Mouse (Mus musculus): ENCODE results near the gene Fkbp8. TPM values are rescaled to one million over a fixed set of nuclear protein-coding genes. Genes with fewer than 3 reads are reported as not detected.

The Fkbp8 gene
- 307 and 313 TPM in 2 replicates for polyA plus RNA-seq (2015; fragmentation: Nextera tagmentation; extraction: Ambion mirVana)

DNA sequence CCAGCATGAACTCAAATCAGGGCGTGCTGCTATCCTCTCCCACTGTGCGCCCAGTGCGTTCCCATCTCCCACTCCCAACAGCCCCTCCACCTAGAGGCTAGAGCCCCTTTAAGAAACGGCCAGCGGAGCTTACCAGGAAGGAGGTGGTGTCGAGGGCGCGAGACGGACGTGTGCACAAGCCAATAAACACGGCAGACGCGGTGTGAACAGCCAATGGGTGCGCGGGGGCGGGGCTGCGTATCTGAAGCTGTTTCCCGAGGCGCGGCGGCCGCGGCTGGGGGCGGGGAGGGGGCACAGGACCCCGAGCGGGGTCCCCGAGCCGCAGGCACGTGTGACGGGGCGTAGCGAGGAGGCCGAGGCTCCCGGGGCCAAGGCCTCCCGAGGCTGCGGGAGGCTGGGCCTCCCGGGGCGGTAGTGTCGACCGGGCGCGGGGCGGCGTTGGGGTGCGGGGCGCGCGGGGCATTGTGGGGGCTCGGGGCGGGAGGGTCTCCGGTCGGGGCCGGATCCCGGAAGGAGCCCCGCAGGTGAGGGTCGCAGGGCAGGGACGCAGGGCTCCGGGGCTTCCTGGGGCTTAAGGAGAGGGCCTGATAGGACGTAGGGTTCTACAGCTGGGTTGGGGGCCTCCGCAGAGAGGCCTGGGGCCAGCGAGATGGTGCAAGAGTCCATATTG is at the start of gene Fkbp8, which contains the start of gene Kxd1:
Fkbp8 (plus strand) TSS at position 213 of the 670 bp plus-strand sequence.
Kxd1 (minus strand) TSS at position 445 of the 670 bp plus-strand sequence.
- Histone ChIP-seq H3K9ac (peak within 1 kb of the TSS; percentile 96), H3K4me3 (peak within 1 kb of the TSS; percentile 88), H3K4me2 (peak within 1 kb of the TSS; percentile 75), H3K4me1 (peaks cover 33% of the 10 kb centered on the region), H3K9me3 (no peaks in the 10 kb centered on the region), H3K36me3 (peaks cover 33% of the 10 kb centered on the region), H3K27me3 (no peaks in the 10 kb centered on the region), H3K27ac (peak within 1 kb of the TSS; percentile 89)
- peak; percentile 88 for ATAC-seq (ENCODE audit: borderline replicate concordance, extremely low read depth, low FRiP score, low TSS enrichment)
- WGBS: 0% methylated on average over 44 of the region's 61 CpGs

DNA sequence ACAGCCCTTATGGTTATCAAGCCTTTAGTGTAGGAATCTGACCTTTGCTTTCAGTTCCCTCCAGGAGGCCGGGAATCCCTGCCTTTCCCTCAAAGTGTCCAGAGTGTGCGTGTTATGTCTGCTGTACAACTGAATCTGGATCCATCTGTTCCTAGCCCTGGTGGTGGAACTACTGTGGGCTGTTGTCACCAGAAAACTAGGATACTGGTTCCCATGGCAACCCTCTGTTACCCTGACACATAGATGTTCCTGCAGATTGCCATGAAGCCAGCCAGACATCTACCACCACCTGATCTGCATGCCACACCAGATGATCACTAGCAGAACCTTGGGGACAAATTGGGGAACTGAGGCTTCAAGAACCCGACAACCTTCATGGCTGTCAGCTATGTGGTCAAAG is 45.6 kb upstream of the Fkbp8 start:
- Histone ChIP-seq H3K4me1 (peaks cover 33% of the 10 kb centered on the region), H3K27ac (peak overlapping the region; percentile 85; the same call in 1 of the 2 replicates), H3K9ac (no peak overlapping the region), H3K36me3 (no peaks in the 10 kb centered on the region), H3K4me3 (no peak overlapping the region), H3K9me3 (no peaks in the 10 kb centered on the region), H3K27me3 (peaks cover 39% of the 10 kb centered on the region), H3K4me2 (no peak overlapping the region)
- no peak for ATAC-seq (ENCODE audit: borderline replicate concordance, extremely low read depth, low FRiP score, low TSS enrichment)
- 73% methylated on average over 3 of the region's 3 CpGs for WGBS

DNA sequence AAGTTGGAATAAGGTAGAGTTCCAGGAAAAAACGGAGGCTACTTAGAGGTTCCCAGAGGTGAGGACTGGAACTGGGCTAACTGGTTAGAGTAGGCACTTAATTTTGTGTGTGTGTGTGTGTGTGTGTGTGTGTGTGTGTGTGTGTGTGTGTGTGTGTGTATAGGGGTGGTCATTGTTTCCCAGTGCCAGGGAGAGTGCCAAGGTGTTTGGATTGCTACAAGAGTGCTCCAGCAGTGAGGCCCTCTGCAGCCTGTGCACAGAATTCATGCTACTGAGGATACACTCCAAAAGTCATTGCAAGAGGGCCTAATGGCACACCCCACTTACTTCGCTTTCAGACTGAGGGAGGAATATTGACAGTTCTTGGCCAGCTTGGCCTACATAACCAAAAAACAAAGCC is 44.6 kb upstream of the Fkbp8 start:
- H3K9ac ChIP-seq: no peak overlapping the region
- H3K27me3 ChIP-seq: peaks cover 47% of the 10 kb centered on the region
- no peaks in the 10 kb centered on the region for H3K36me3 ChIP-seq
- no peak overlapping the region for H3K4me2 ChIP-seq
- H3K4me3 ChIP-seq: no peak overlapping the region
- H3K4me1 ChIP-seq: peaks cover 30% of the 10 kb centered on the region
- H3K27ac ChIP-seq: peak overlapping the region; percentile 85
- 54% methylated on average over 2 of the region's 2 CpGs for WGBS
- ATAC-seq (ENCODE audit: borderline replicate concordance, extremely low read depth, low FRiP score, low TSS enrichment): peak; percentile 63
- no peaks in the 10 kb centered on the region for H3K9me3 ChIP-seq

DNA sequence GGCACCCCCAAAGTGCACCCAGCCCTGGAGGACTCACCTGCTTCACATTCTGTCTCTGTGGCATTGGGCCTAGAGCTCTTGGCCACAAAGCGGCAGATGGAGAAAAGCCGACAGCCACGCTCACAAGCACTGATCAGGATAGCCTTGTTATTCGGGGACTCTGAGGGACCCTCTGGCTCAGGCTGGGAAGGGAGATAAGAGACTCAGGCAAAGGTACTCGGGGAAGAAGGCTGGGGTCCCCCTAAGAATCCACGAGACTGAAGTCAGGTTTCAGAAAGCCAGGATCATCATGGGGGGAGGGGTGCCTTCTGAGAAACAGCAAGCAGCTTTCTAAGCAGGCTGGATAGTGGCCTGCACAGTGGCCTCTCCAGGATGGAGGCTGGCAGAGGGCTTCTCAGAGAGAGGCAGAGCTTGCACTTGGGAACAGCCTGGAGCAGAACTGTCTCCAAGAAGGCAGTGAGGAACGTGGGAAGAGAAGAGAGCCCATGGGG is 41.3 kb upstream of the Fkbp8 start:
- H3K36me3 ChIP-seq: no peaks in the 10 kb centered on the region
- 49% methylated on average over 7 of the region's 7 CpGs for WGBS
- H3K27ac ChIP-seq: no peak overlapping the region
- peaks cover 60% of the 10 kb centered on the region for H3K4me1 ChIP-seq
- no peak overlapping the region for H3K9ac ChIP-seq
- no peak overlapping the region for H3K4me2 ChIP-seq
- no peak overlapping the region for H3K4me3 ChIP-seq
- no peaks in the 10 kb centered on the region for H3K9me3 ChIP-seq
- ATAC-seq (ENCODE audit: borderline replicate concordance, extremely low read depth, low FRiP score, low TSS enrichment): no peak
- H3K27me3 ChIP-seq: peaks cover 77% of the 10 kb centered on the region

DNA sequence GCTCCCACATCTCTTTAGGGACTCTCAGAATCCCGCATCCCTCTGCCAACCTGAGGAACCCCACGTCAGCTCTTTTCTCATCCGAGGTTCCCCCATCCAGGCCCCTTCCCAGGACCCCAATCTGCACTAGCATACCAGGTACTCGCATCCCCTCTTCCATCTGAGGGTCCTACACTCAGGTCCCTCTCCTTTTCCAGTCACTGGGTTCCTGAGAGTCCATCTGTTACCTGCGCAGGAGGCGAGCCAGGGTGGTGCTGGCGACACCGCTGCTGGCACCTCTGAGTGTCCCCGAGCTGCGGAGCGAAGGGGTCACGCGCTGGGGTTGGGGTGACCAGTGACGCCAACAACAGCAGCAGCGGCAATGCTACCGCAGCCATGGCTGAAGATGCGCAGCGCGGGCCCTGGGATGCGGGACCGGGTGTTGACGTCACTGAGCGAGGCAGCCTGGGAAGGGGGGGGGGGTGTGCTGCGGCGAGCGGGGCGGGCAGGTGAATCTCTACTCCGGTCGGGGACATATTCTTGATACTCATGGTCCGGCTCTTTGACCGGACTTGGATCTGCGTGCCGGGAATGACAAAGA is 40.5 kb upstream of the Fkbp8 start, which contains the start of gene Tmem59l:
Tmem59l (minus strand) TSS at position 418 of the 580 bp plus-strand sequence.
- H3K36me3 ChIP-seq: no peaks in the 10 kb centered on the region
- H3K4me1 ChIP-seq: peaks cover 67% of the 10 kb centered on the region
- H3K4me2 ChIP-seq: peak within 1 kb of the TSS; percentile 82
- H3K9ac ChIP-seq: peak within 1 kb of the TSS; percentile 8; the same call in 1 of the 2 replicates
- 6% methylated on average over 33 of the region's 33 CpGs for WGBS
- peak within 1 kb of the TSS; percentile 97 for H3K27ac ChIP-seq
- peaks cover 85% of the 10 kb centered on the region for H3K27me3 ChIP-seq
- no peak for ATAC-seq (ENCODE audit: borderline replicate concordance, extremely low read depth, low FRiP score, low TSS enrichment)
- H3K4me3 ChIP-seq: peak within 1 kb of the TSS; percentile 13
- no peaks in the 10 kb centered on the region for H3K9me3 ChIP-seq

DNA sequence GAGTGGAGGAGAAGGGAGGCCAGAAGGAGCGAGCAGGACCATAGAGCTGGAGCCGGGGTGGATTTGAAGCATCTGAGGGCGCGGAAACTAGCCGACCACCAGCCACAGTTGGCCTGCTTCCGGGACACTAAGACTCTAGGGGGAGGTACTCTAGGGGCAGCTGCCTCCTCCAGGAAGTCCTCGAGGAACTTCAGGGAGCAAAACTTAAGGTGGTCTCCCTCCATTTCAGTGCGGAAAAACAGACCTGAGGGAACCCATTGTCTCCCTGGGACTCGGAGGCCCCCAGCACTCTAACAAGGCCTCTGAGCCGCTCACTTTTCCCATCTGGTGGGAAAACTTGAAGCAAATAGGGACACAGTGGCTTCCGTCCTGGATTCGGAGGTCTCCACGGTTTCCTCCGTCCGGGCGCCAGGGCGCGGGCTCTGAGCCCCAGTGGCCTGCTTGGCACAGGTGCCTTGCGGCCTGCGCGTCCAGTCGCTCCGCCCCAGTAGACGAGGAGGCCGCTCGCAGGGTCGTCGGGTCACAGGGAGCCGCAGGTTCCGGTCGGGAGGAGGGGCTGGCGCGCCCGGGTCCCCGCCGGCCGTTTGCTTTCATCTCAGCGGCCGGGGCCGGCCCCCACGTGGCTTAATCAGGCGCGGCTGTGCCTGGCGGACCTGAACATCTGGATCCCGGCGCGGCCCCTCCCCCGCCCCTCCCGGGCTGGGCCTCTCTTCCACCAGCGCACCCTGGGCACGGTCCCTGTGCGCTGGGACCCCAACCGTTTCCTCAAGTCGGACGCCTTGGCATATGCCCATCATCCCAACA is 39.3 kb upstream of the Fkbp8 start:
- peak overlapping the region; percentile 97 for H3K27ac ChIP-seq
- H3K4me2 ChIP-seq: peak overlapping the region; percentile 82
- H3K36me3 ChIP-seq: no peaks in the 10 kb centered on the region
- H3K9me3 ChIP-seq: no peaks in the 10 kb centered on the region
- WGBS: 4% methylated on average over 55 of the region's 55 CpGs
- H3K4me3 ChIP-seq: peak overlapping the region; percentile 13
- no peak for ATAC-seq (ENCODE audit: borderline replicate concordance, extremely low read depth, low FRiP score, low TSS enrichment)
- peaks cover 75% of the 10 kb centered on the region for H3K4me1 ChIP-seq
- peak overlapping the region; percentile 8; the same call in 1 of the 2 replicates for H3K9ac ChIP-seq
- H3K27me3 ChIP-seq: peaks cover 95% of the 10 kb centered on the region

DNA sequence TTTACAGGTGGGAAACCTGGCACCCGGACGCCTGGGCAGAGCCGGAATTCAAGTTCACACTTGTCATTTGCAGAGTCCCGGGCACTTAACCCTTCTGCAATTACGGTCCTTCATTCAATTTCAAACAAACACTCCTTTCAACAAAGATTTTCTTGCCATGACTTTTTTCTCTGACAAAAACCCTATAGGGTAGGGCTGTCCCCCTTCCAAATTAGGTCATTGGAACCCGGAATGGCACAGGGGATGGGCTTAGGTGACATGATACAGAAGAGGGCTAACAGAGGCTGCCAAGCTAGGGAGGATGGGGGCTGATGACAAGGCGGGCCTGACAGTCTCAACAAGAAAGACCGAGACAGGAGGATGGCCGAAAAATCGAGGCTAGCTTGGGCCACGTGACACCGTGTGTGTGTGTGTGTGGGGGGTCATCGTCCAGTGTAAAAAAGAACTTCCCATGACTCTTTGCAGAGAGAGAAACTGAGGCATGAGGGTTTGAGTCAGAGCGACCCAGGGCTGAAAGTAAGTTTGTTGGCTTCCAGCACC is 38.5 kb upstream of the Fkbp8 start:
- Histone ChIP-seq H3K9ac (peak overlapping the region; percentile 33), H3K4me3 (peak overlapping the region; percentile 32), H3K36me3 (no peaks in the 10 kb centered on the region), H3K27ac (peak overlapping the region; percentile 97), H3K27me3 (peaks cover 98% of the 10 kb centered on the region), H3K9me3 (no peaks in the 10 kb centered on the region), H3K4me1 (peaks cover 76% of the 10 kb centered on the region), H3K4me2 (peak overlapping the region; percentile 82)
- 2% methylated on average over 14 of the region's 14 CpGs for WGBS
- no peak for ATAC-seq (ENCODE audit: borderline replicate concordance, extremely low read depth, low FRiP score, low TSS enrichment)

DNA sequence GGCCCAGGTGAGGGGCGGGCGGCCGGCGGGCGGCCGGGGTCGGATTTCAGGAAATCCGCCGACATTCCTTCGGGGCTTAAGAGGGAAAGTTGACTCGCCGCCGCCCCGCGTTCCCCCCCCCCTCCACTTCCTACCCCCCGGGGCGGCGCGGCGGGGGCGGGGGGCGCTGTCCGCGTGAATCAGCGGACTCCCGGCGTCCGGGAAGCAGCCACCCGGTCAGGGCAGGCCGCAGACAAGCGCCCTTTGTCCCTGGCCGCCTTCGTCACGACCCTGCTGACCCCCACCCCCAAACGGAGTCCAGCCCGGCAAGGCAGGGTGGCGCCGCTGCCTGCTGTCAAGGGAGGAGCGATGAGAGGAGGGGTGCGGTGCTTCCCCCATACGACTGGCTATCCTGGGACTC is 37.9 kb upstream of the Fkbp8 start:
- H3K4me3 ChIP-seq: peak overlapping the region; percentile 32
- H3K27me3 ChIP-seq: peaks cover 98% of the 10 kb centered on the region
- H3K4me2 ChIP-seq: peak overlapping the region; percentile 82
- H3K4me1 ChIP-seq: peaks cover 71% of the 10 kb centered on the region
- under 1% methylated on average over 35 of the region's 41 CpGs for WGBS
- H3K9me3 ChIP-seq: no peaks in the 10 kb centered on the region
- H3K27ac ChIP-seq: peak overlapping the region; percentile 97
- H3K9ac ChIP-seq: peak overlapping the region; percentile 33
- no peak for ATAC-seq (ENCODE audit: borderline replicate concordance, extremely low read depth, low FRiP score, low TSS enrichment)
- H3K36me3 ChIP-seq: no peaks in the 10 kb centered on the region

DNA sequence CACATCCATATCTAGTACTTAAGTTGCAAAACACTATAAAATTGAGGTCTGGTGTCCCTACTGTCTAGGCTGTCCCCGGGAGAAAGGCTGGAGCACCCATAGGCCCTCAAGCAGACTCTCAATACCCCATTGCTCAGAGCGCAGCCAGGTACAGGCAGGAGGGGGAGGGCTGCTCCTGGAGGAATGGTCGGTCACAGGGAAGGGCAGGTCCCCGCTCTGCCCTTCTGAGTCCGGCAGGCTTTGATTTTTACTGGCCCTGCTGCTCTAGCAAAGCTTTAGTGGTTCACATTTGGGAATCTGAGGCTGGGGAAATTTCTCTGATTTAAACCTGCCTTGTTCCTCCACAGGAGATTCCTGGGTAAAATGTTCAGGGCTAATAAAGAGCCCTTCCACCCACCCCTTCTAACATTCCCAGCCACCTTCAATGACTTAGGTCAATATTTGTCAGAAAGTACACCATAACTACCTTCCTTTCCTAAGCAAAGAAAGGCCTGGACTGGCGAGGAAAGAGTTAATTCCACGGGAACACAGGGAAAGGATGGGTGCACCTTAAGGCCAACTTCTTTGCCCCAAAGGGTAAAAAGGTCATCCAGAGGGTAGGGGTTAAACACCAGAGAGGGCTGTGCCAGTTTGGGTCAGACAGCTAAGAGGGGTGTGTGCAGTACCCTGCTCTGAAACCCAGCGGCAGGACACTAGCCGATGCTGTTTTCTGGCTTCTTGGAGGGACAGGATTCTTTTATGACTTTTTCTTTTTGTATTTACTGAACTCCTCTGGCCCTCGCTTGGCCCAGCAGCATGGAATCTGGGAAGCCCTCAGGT is 37.3 kb upstream of the Fkbp8 start:
- Histone ChIP-seq H3K4me2 (peak overlapping the region; percentile 82), H3K4me1 (peaks cover 74% of the 10 kb centered on the region), H3K4me3 (peak overlapping the region; percentile 54; the same call in 1 of the 2 replicates), H3K27me3 (peaks cover 98% of the 10 kb centered on the region), H3K9me3 (no peaks in the 10 kb centered on the region), H3K36me3 (no peaks in the 10 kb centered on the region), H3K9ac (peak overlapping the region; percentile 33; the same call in 1 of the 2 replicates), H3K27ac (peak overlapping the region; percentile 97)
- WGBS: 14% methylated on average over 10 of the region's 10 CpGs
- ATAC-seq (ENCODE audit: borderline replicate concordance, extremely low read depth, low FRiP score, low TSS enrichment): no peak

DNA sequence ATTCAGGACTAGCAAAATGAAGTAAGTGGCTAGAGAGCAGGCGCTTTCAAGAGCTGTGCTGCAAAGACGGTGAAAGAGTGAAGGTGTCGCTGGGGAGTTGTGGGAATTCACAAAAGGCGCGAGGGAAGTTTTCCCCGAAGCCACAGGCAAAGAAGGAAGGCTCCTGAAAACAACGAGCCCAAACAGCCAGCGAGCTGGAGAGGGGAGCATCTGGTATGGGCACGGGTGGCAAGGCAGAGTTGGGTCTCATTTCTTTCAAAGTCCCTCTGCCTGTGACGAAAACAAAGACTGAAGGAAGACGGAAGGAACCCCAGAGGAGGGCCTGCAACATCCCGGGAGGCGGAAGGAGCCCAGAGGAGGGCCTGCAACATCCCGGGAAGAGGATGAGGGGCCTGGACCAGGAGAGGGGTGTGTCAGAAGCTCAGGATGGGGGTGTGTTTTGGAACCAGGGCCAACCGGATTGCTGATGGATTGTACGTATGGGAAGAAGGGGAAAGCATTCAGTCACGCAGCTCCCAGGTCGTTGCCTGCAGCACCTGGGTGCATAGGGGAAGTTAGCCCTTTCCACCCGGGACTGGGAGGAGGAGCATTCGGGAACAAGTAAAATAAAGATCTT is 36.5 kb upstream of the Fkbp8 start:
- Histone ChIP-seq H3K4me1 (peaks cover 81% of the 10 kb centered on the region), H3K27ac (peak overlapping the region; percentile 97), H3K9ac (no peak overlapping the region), H3K36me3 (no peaks in the 10 kb centered on the region), H3K4me2 (peak overlapping the region; percentile 82), H3K9me3 (no peaks in the 10 kb centered on the region), H3K27me3 (peaks cover 98% of the 10 kb centered on the region), H3K4me3 (peak overlapping the region; percentile 54; the same call in 1 of the 2 replicates)
- 5% methylated on average over 20 of the region's 20 CpGs for WGBS
- no peak for ATAC-seq (ENCODE audit: borderline replicate concordance, extremely low read depth, low FRiP score, low TSS enrichment)
